Mouse (Mus musculus) limb, embryonic 14.5 days (tissue): ENCODE data around the gene Rnf213. TPM values are rescaled to one million over a fixed set of nuclear protein-coding genes. Genes with fewer than 3 reads are reported as not detected.

ENCODE experiments used
- ATAC-seq: fragments of 200-750 bp; cut with Nextera tagmentation; 2 replicates; pipeline ENCODE4 v1.8.0; 2017; ENCODE audit warnings: low read depth, moderate number of reproducible peaks, moderate TSS enrichment; ENCODE audit not compliant: low FRiP score
- DNase-seq: peaks from one replicate; pipeline ENCODE4 v3.0.0-alpha.2; 2015; ENCODE audit warnings: low spot score
- H3K27ac ChIP-seq: fragments of 300-500 bp; sonication (generic); replicated peaks from 2 replicates; pipeline ENCODE4 v1.5.1; 2014; ENCODE audit warnings: low read depth, mild to moderate bottlenecking, low read length, moderate library complexity, mixed read lengths
- H3K27me3 ChIP-seq: fragments of 300-500 bp; sonication (generic); 2 replicates; pipeline ENCODE4 v1.6.1; 2014; ENCODE audit warnings: low read length, mixed read lengths; ENCODE audit not compliant: control insufficient read depth, insufficient read depth
- H3K36me3 ChIP-seq: fragments of 300-500 bp; sonication (generic); 2 replicates; pipeline ENCODE4 v1.6.1; 2014; ENCODE audit warnings: mild to moderate bottlenecking, low read length, moderate library complexity, mixed read lengths; ENCODE audit not compliant: control insufficient read depth, insufficient read depth
- H3K4me1 ChIP-seq: fragments of 300-500 bp; sonication (generic); 2 replicates; pipeline ENCODE4 v1.6.1; 2014; ENCODE audit warnings: antibody characterized with exemption, low read length, mixed read lengths; ENCODE audit not compliant: control insufficient read depth, insufficient read depth
- H3K4me2 ChIP-seq: fragments of 300-500 bp; sonication (generic); replicated peaks from 2 replicates; pipeline ENCODE4 v1.6.1; 2014; ENCODE audit warnings: low read depth, mild to moderate bottlenecking, low read length, moderate library complexity; ENCODE audit not compliant: severe bottlenecking
- H3K4me3 ChIP-seq: fragments of 300-500 bp; sonication (generic); replicated peaks from 2 replicates; pipeline ENCODE4 v1.5.1; 2014; ENCODE audit warnings: low read length
- H3K9ac ChIP-seq: fragments of 300-500 bp; sonication (generic); 2 replicates; pipeline ENCODE4 v1.6.1; 2014; ENCODE audit warnings: mild to moderate bottlenecking, low read depth, low read length, moderate library complexity; ENCODE audit not compliant: severe bottlenecking
- H3K9me3 ChIP-seq: fragments of 300-500 bp; sonication (generic); 2 replicates; pipeline ENCODE4 v1.6.1; 2016; ENCODE audit warnings: low read length; ENCODE audit not compliant: control insufficient read depth
- POLR2A ChIP-seq: fragments of 200-500 bp; IDR thresholded peaks from 2 replicates; pipeline ENCODE4 v1.8.0; 2012; ENCODE audit warnings: inconsistent platforms, mild to moderate bottlenecking, moderate library complexity, borderline replicate concordance; ENCODE audit not compliant: insufficient read depth, insufficient read length; ENCODE audit errors: extremely low read depth
- WGBS: fragments of 180-500 bp; shearing (Covaris S2); extraction: QIAGEN DNeasy Blood & Tissue Kit; methylation state at CpG from one replicate; pipeline ENCODE4 v1.1.7; 2014; 5-methylcytosine and 5-hydroxymethylcytosine counted together
- polyA plus RNA-seq, 2 experiments: library from polyadenylated mRNA; depleted of rRNA in 1 of 2; stranded (reverse) in 1 of 2; unstranded in 1 of 2; fragments of >200 nt; fragmentation: Nextera tagmentation in 1 of 2; extraction: Ambion mirVana in 1 of 2; gene quantifications; 2 replicates each; pipeline versions ENCODE4 v1.2.1 to v1.2.3; 2012 to 2014

Gene Rnf213
- polyA plus RNA-seq, 2 experiments: 5.8 to 9.5 TPM

- H3K9me3 ChIP-seq: no peaks in the 10 kb centered on the region
- H3K27ac ChIP-seq: no peak overlapping the region
- TF ChIP-seq POLR2A: no peak
- no peaks in the 10 kb centered on the region for H3K27me3 ChIP-seq
- no peak overlapping the region for H3K4me2 ChIP-seq
- H3K9ac ChIP-seq: no peak overlapping the region
- H3K4me1 ChIP-seq: no peaks in the 10 kb centered on the region
- WGBS: 41% methylated on average over 11 of the region's 11 CpGs
- ATAC-seq (no peak), DNase-seq (no peak)
- peaks cover 41% of the 10 kb centered on the region for H3K36me3 ChIP-seq
- H3K4me3 ChIP-seq: no peak overlapping the region
Observed at GRCm38 (mm10) chr11:119362769-119363533, 29.9 kb upstream of the Rnf213 start.

DNA sequence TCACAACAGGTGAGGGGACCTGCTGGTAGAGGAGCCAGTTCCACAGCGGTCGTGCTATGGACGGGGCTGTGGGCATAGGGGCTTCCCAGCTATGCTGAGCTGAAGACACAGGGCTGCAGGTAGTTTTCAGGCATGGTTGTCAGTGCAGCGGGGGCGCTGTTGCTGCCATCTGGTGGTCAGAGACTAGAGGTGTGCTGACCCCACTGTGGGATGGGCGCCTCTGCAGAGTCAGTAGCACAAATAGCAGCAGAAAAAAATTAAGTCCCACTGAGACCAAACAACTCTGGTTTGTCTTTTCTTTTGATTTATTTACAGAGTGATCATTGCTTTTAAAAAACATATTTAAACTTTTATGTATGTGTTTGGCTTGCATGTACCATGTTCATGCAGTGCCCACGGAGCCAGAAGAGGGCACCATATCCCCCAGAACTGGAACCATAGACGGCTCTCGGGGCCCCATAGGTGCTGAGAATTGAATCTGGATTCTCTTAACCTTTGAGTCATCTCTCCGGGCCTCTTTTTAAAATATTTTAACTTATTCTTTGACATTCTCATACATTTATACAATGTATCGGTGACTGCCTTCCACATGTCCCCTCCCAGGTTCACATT lies 29.3 kb upstream of the Rnf213 start:
- WGBS: 35% methylated on average over 11 of the region's 11 CpGs

GRCm38 (mm10) chr11:119375425-119375824 lies 17.5 kb upstream of the Rnf213 start:
- ATAC-seq: no peak
- no peak overlapping the region for H3K4me2 ChIP-seq
- WGBS: 76% methylated on average over 6 of the region's 6 CpGs
- TF ChIP-seq POLR2A: no peak
- H3K27ac ChIP-seq: no peak overlapping the region
- H3K9ac ChIP-seq: no peak overlapping the region
- no peak overlapping the region for H3K4me3 ChIP-seq
- peaks cover 24% of the 10 kb centered on the region for H3K36me3 ChIP-seq
- no peaks in the 10 kb centered on the region for H3K27me3 ChIP-seq
- H3K9me3 ChIP-seq: no peaks in the 10 kb centered on the region
- no peak for DNase-seq
- H3K4me1 ChIP-seq: no peaks in the 10 kb centered on the region

More for the DNA sequence above, 29.3 kb upstream of the Rnf213 start:
- no peak overlapping the region for H3K27ac ChIP-seq
- H3K4me3 ChIP-seq: no peak overlapping the region
- peak; percentile 68 for DNase-seq
- H3K27me3 ChIP-seq: no peaks in the 10 kb centered on the region
- peaks cover 39% of the 10 kb centered on the region for H3K36me3 ChIP-seq
- H3K4me1 ChIP-seq: no peaks in the 10 kb centered on the region
- no peak overlapping the region for H3K4me2 ChIP-seq
- TF ChIP-seq POLR2A: no peak
- ATAC-seq: peak; percentile 87
- H3K9me3 ChIP-seq: no peaks in the 10 kb centered on the region
- H3K9ac ChIP-seq: no peak overlapping the region

DNA sequence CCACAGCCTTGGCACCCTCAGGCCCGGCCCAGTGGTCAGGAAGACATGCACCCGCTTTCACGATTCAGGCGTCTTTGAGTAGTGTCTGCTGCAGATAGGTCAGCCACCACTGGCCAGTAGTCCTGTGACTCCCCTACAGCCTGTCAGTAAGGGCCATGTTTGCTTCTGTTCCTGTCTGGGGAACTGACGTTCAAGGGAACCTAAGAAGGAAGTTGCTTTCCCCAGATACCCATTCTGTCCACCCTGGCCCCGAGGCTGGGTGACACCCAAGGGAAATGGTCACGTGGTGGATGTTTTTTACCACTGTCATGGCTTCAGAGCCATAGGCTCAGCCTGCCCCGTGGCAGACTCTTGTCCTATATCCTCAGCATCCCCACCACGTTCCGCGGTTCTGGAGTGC lies 15.6 kb upstream of the Rnf213 start:
- WGBS: 93% methylated on average over 11 of the region's 11 CpGs
- peaks cover 19% of the 10 kb centered on the region for H3K36me3 ChIP-seq

DNA sequence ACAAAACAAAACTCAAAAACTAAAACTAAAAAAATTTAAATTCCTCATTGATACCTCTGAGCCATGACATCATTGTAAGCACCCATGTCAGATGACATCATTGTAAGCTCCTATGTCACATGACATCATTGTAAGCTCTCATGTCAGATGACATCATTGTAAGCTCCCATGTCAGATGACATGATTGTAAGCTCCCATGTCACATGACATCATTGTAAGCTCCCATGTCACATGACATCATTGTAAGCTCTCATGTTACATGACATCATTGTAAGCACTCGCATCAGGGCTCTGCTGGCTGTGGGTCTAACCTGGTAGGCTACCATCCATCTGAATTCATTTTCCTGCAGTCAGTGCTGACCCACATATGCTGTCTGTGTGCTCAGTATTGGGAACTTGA lies 14.3 kb upstream of the Rnf213 start:
- 88% methylated on average over 1 of the region's 1 CpGs for WGBS
- Histone ChIP-seq H3K36me3 (peaks cover 19% of the 10 kb centered on the region), H3K27me3 (no peaks in the 10 kb centered on the region), H3K9me3 (no peaks in the 10 kb centered on the region), H3K4me2 (no peak overlapping the region), H3K27ac (no peak overlapping the region), H3K4me3 (no peak overlapping the region), H3K9ac (no peak overlapping the region), H3K4me1 (no peaks in the 10 kb centered on the region)
- no peak for TF ChIP-seq POLR2A
- no peak for DNase-seq
- no peak for ATAC-seq

More for the DNA sequence above, 15.6 kb upstream of the Rnf213 start:
- DNase-seq (no peak), ATAC-seq (no peak)
- Histone ChIP-seq H3K9me3 (no peaks in the 10 kb centered on the region), H3K4me1 (no peaks in the 10 kb centered on the region), H3K9ac (no peak overlapping the region), H3K4me3 (no peak overlapping the region), H3K27ac (no peak overlapping the region), H3K27me3 (no peaks in the 10 kb centered on the region), H3K4me2 (no peak overlapping the region)
- no peak for TF ChIP-seq POLR2A
